Mouse (Mus musculus) olfactory bulb, adult 2 months (tissue): ENCODE measurements around the gene Tmem107. TPM values are rescaled to one million over a fixed set of nuclear protein-coding genes. Genes with fewer than 3 reads are reported as not detected.

Source experiments
- H3K27ac ChIP-seq: fragments of 200-500 bp; 2 replicates; pipeline ENCODE4 v1.5.1; 2012; ENCODE audit warnings: low read depth, low read length; ENCODE audit not compliant: insufficient read depth
- H3K4me1 ChIP-seq: fragments of 200-500 bp; 2 replicates; pipeline ENCODE4 v1.6.1; 2012; ENCODE audit warnings: low read length; ENCODE audit not compliant: control insufficient read depth, insufficient read depth
- H3K4me3 ChIP-seq: fragments of 200-500 bp; 2 replicates; pipeline ENCODE4 v1.5.1; 2012; ENCODE audit warnings: mild to moderate bottlenecking, low read depth, low read length, moderate library complexity; ENCODE audit not compliant: insufficient read depth
- CTCF ChIP-seq: fragments of 200-500 bp; IDR thresholded peaks from 2 replicates; pipeline ENCODE4 v1.5.1; 2012; ENCODE audit warnings: low read depth, mild to moderate bottlenecking, low read length, moderate library complexity; ENCODE audit not compliant: insufficient read depth
- POLR2A ChIP-seq: fragments of 200-500 bp; IDR thresholded peaks from 2 replicates; pipeline ENCODE4 v1.6.1; 2012; ENCODE audit warnings: mild to moderate bottlenecking, low read depth, low read length, moderate library complexity; ENCODE audit not compliant: insufficient read depth
- WGBS: fragments of 180-500 bp; shearing (Covaris S2); methylation state at CpG from one replicate; pipeline ENCODE4 v1.1.7; 2018; 5-methylcytosine and 5-hydroxymethylcytosine counted together
- polyA plus RNA-seq: library from polyadenylated mRNA; stranded (reverse); fragments of >200 nt; gene quantifications from 2 replicates; pipeline ENCODE4 v1.2.4, GENCODE M21; 2012; ENCODE audit warnings: low replicate concordance; ENCODE audit not compliant: missing spikeins, insufficient read depth, insufficient read length

Tmem107 gene
- polyA plus RNA-seq, 1 experiment, result not detected

DNA sequence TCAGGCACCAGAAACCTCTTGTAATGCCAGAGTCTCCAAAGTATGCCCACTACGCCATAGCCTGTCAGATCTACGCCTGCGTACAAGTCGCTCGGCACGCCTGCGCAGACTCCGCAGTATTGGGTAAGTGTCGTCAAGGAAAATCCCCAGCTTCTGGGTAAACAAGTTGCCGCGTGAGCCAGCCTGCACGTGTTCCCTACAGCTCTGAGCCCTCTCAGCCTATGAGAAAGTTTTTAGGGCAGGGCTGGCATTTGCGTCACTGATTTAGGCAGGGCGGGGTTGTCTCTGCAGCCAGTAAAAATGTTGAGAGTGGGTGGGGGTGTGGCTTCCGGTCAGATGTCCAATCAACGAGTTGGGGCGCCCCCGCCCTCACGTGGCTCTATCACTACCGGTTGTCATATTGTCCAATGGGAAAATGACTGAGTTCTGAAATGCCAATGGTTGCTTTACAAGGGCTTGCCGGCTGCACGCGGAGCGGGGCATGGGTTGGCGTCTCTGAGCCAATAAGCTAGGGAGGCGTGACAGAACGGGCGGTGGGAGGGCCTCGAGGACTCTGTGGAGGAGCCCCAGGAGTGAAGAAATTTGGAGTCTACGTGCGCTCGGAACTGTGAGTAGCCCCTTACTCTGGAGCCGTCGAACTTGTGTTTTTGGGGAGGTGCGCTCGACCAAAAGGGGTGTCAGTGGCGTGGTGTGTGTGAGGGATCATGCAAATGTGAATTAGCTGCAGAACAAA lies 24.3 kb downstream of the Tmem107 start, which contains the start of gene Per1:
Gene Per1, plus strand, starts transcription at position 521 of the 733 bp plus-strand sequence.
- under 1% methylated on average over 37 of the region's 37 CpGs for WGBS
- H3K4me1 ChIP-seq, result peaks cover 34% of the 10 kb centered on the region
- H3K4me3 ChIP-seq, result peak within 1 kb of the TSS; percentile 65
- TF ChIP-seq POLR2A (peak; percentile 78), CTCF (no peak)
- H3K27ac ChIP-seq, result peak within 1 kb of the TSS; percentile 99

DNA sequence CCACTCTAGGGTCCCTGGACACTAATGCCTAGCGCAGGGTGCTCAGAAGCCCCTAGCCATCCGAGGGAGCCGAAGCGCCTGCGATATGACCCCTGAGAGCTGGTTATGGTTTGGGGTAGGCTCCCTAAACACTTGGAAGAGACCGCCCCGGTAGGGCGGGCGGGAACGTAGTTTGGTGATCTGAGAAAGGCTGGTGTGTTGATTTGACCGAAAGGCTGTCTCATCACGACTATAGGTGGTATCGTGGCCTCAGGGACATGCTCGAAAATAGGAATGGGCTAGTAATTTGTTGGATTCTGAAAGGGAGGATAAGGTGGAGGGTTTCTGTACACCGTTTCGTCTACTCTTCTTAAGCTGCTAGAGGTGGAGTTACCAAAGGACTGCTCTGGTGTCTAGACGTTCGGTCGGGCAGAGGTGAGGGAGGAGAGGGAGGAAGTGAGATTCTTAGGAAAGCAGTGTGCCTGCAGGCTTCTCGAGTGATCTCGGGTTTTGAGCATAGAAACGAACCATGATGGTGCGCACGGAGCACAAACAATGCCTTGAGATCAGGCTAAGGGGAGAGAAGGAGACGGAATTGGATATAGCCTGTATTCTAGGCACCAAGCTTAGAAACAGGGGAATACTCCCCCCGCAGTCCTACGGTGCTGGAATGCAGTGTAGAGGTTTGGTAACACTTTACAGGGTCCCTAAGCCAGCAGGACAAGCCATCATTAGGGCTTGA lies 25.1 kb downstream of the Tmem107 start:
- WGBS, result under 1% methylated on average over 27 of the region's 27 CpGs
- Histone ChIP-seq H3K4me1 (peaks cover 32% of the 10 kb centered on the region), H3K27ac (peak overlapping the region; percentile 99)

DNA sequence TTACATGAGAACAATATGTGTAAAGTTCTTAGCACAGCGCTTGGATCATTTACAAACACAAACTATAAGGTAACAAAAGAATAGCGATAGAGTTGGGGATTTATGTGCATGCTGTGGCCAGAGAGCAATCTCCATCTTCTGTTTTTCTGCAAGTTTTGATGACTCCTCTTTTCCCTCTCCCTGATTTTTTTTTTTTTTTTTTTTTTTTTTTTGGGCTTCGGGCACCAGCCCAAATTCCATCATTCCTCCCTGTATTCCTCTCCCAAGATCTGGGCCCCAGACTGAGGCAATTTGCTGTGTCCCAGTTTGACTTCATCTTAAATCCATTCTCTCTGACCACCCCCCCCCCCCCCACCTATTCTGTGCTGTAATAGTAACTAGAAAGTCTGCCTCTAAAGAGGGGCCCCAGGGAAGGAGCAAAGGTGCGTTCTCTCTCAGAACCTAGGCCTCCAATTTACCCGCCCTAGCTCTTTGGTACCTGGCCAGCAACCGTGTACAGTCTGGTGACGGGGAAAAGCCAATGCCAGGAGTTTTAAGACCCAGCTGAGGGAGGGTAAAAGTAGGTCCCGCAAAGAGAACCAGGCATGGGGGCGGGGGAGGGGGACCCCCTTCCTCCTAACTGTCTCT lies 25.9 kb downstream of the Tmem107 start:
- WGBS, result 3% methylated on average over 9 of the region's 9 CpGs
- H3K4me3 ChIP-seq, result peak overlapping the region; percentile 46

More for the DNA sequence above, 25.1 kb downstream of the Tmem107 start:
- H3K4me3 ChIP-seq, result peak overlapping the region; percentile 65
- no peak for TF ChIP-seq CTCF
- no peak for TF ChIP-seq POLR2A

GRCm38 (mm10) chr11:69096987-69097900 lies 26.6 kb downstream of the Tmem107 start:
- Histone ChIP-seq H3K4me1 (peaks cover 40% of the 10 kb centered on the region), H3K27ac (peak overlapping the region; percentile 99), H3K4me3 (peak overlapping the region; percentile 46)
- WGBS, result 1% methylated on average over 29 of the region's 29 CpGs
- TF ChIP-seq CTCF (no peak), POLR2A (peak; percentile 57)

More for the DNA sequence above, 25.9 kb downstream of the Tmem107 start:
- Histone ChIP-seq H3K4me1 (peaks cover 35% of the 10 kb centered on the region), H3K27ac (peak overlapping the region; percentile 99)
- no peak for TF ChIP-seq CTCF
- no peak for TF ChIP-seq POLR2A

DNA sequence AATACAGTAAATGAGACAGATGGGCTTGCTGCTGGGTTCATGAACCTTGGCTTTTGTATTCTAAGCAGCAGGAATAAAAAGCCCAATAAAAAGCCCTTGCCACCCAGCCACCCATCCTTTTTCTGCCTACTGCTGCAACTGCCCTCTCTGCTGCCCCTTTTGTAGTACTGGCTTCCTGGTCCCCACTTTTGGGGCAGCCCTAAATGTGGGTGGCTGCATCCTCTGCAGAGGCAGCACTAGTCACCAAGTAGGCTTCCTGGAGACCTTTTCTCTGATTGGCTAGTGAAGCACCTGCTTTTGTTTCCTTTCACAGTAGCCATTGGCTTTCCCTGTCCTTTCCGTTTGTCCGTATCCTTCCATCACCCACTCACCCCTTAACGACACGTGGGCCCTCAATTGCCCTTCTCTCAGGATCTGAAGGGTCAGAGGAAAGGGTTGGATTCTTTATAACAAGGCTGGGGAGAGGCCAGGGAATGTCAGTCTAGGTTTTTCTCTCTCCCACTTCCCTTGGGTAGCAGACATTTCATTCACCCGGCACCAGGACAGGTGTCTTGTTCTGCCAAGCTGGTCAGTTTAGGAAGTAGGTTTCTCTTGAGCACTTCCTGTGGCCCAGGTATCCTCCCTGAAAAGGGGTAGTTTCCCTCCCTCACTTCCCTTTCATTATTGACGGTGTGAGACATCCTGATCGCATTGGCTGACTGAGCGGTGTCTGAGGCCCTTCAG lies 27.6 kb downstream of the Tmem107 start:
- 5% methylated on average over 8 of the region's 8 CpGs for WGBS
- TF ChIP-seq CTCF (no peak), POLR2A (no peak)
- peaks cover 49% of the 10 kb centered on the region for H3K4me1 ChIP-seq

GRCm38 (mm10) chr11:69098762-69099091 lies 28.1 kb downstream of the Tmem107 start:
- H3K4me1 ChIP-seq, result peaks cover 54% of the 10 kb centered on the region
- peak overlapping the region; percentile 99 for H3K27ac ChIP-seq
- H3K4me3 ChIP-seq, result peak overlapping the region; percentile 83
- TF ChIP-seq POLR2A (peak; percentile 67), CTCF (no peak)
- WGBS, result under 1% methylated on average over 19 of the region's 19 CpGs

More for the DNA sequence above, 27.6 kb downstream of the Tmem107 start:
- Histone ChIP-seq H3K4me3 (peak overlapping the region; percentile 83), H3K27ac (peak overlapping the region; percentile 99)

DNA sequence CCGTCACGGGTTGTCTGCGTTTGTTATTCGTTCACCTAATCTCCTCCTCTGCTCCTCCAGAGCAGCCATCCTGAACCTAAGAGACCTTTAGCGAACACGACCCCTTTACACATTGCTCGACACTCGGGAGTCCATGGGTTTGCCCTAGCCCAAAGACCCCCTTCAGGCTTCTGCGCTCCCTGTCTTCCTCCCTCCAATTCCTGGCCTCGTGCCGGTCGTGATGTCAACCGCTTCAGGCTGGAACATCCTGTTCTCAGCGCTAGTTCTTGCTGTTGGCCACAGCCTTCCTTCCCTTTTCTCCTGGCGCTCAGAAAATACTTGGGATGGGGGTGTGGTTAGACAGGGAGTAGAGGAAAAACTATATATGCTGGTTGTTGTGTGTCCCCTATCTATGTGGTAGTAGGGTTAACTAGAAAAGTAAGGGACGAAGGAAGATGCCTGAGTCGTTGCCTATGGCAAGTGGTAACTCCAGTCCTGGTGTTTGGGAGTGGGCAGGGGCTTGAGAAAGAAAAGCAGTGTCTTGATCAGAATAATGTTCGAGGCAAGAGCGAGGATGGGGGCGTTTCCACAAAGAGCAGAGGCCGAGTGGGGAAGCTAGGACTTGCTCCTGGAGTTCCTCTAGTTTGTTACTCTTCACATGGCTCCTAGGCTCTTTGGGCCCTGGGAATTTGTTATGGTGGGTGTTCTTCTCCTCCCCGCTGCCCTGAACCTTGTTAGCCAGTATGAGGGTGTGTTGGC lies 28.7 kb downstream of the Tmem107 start:
- 1% methylated on average over 22 of the region's 22 CpGs for WGBS
- TF ChIP-seq CTCF, result no peak
- no peak for TF ChIP-seq POLR2A
- Histone ChIP-seq H3K4me3 (peak overlapping the region; percentile 83), H3K27ac (peak overlapping the region; percentile 99), H3K4me1 (peaks cover 60% of the 10 kb centered on the region)
